Mouse (Mus musculus): ENCODE results near the gene Zfp64.

Gene Zfp64

GRCm38 (mm10) chr2:168954835-168955716 is at the start of gene Zfp64:
TSS of gene Zfp64 (minus strand) at chr2:168955587.
- no peak for TF ChIP-seq GATA4 (IDR thresholded peaks at IDR 0.05; ENCODE audit: insufficient replicate concordance, low read length)

GRCm38 (mm10) chr2:168992642-168993420 is 37.4 kb upstream of the Zfp64 start:
- TF ChIP-seq GATA4 (IDR thresholded peaks at IDR 0.05; ENCODE audit: insufficient replicate concordance, low read length), result no peak

GRCm38 (mm10) chr2:168990957-168991356 is 35.6 kb upstream of the Zfp64 start:
- no peak for TF ChIP-seq GATA4 (IDR thresholded peaks at IDR 0.05; ENCODE audit: insufficient replicate concordance, low read length)

- no peak for TF ChIP-seq GATA4 (IDR thresholded peaks at IDR 0.05; ENCODE audit: insufficient replicate concordance, low read length)
Measured at GRCm38 (mm10) chr2:168990061-168990753, 34.8 kb upstream of the Zfp64 start.

- no peak for TF ChIP-seq GATA4 (IDR thresholded peaks at IDR 0.05; ENCODE audit: insufficient replicate concordance, low read length)
Measured at GRCm38 (mm10) chr2:168988056-168988455, 32.7 kb upstream of the Zfp64 start.

GRCm38 (mm10) chr2:168987421-168987820 is 32.0 kb upstream of the Zfp64 start:
- TF ChIP-seq GATA4 (IDR thresholded peaks at IDR 0.05; ENCODE audit: insufficient replicate concordance, low read length), result no peak

- TF ChIP-seq GATA4 (IDR thresholded peaks at IDR 0.05; ENCODE audit: insufficient replicate concordance, low read length), result no peak
Measured at GRCm38 (mm10) chr2:168981951-168982350, 26.6 kb upstream of the Zfp64 start.

- no peak for TF ChIP-seq GATA4 (IDR thresholded peaks at IDR 0.05; ENCODE audit: insufficient replicate concordance, low read length)
Measured at GRCm38 (mm10) chr2:168981448-168981847, 26.1 kb upstream of the Zfp64 start.

GRCm38 (mm10) chr2:168980859-168981258 is 25.5 kb upstream of the Zfp64 start:
- TF ChIP-seq GATA4 (IDR thresholded peaks at IDR 0.05; ENCODE audit: insufficient replicate concordance, low read length), result no peak

GRCm38 (mm10) chr2:168979742-168980141 is 24.4 kb upstream of the Zfp64 start:
- TF ChIP-seq GATA4 (IDR thresholded peaks at IDR 0.05; ENCODE audit: insufficient replicate concordance, low read length), result no peak

GRCm38 (mm10) chr2:168978031-168978430 is 22.6 kb upstream of the Zfp64 start:
- no peak for TF ChIP-seq GATA4 (IDR thresholded peaks at IDR 0.05; ENCODE audit: insufficient replicate concordance, low read length)

- TF ChIP-seq GATA4 (IDR thresholded peaks at IDR 0.05; ENCODE audit: insufficient replicate concordance, low read length), result no peak
Measured at GRCm38 (mm10) chr2:168970131-168970530, 14.7 kb upstream of the Zfp64 start.

GRCm38 (mm10) chr2:168968136-168968925 is 12.9 kb upstream of the Zfp64 start:
- TF ChIP-seq GATA4 (IDR thresholded peaks at IDR 0.05; ENCODE audit: insufficient replicate concordance, low read length), result no peak

- no peak for TF ChIP-seq GATA4 (IDR thresholded peaks at IDR 0.05; ENCODE audit: insufficient replicate concordance, low read length)
Measured at GRCm38 (mm10) chr2:168966525-168966924, 11.1 kb upstream of the Zfp64 start.

- no peak for TF ChIP-seq GATA4 (IDR thresholded peaks at IDR 0.05; ENCODE audit: insufficient replicate concordance, low read length)
Measured at GRCm38 (mm10) chr2:168964849-168965248, 9.5 kb upstream of the Zfp64 start.
